Mouse (Mus musculus) thymus, postnatal 0 days (tissue): ENCODE measurements at regions not wholly inside any gene's neighbourhood (a gene's known extent, or its start where the extent isn't known, plus 50 kb on each side); places are given as distances from the start of the nearest gene placed in this dataset.
A peak's percentile ranks its signal among the peaks of the same experiment; 100 is the strongest.

Experiments
- DNase-seq: peaks from one replicate; pipeline ENCODE4 v3.0.0-alpha.2; 2015; ENCODE audit warnings: low spot score

DNA sequence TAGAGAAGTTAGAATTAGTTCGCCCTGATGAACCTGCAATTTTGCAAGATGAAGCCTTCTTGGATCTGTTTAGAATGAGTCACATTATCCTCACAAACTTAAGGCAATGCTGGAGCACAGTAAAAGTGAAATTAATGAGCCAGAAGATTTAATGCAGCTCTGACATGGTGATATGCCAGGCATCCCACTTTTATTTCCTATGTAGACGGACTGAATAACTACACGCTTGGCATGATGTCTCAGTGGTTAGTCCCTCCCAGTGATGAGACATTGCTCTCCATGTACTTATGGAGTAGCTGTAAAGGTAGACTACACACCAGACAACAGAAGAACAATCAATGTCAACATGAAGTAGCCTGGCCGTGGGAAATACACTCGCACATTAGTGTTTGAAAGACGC lies 161.5 kb upstream of the Gm5148 start:
- DNase-seq = no peak

- DNase-seq = no peak
These were observed 158.1 kb upstream of the Gm5148 start for GRCm38 (mm10) chr3:37882417-37882816.

DNA sequence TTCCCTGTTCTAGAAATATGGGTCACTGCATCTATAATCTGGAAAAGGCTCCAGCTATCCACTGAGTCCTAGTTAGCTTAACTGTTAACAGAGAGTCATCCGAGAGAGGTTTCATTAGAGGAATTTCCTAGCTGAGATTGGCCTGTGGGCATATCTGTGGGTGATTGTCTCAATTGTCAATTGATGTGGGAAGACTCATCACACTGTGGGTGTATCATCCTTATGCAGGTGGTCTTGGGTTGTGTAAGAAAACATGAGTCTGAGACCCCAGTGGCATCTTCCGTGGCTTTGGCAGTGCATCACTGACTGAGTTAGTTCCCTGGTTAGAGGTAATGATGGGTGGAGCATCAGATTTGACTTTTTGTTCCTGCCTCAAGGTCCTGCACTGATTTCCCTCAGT lies 156.7 kb upstream of the Gm5148 start:
- no peak for DNase-seq

DNA sequence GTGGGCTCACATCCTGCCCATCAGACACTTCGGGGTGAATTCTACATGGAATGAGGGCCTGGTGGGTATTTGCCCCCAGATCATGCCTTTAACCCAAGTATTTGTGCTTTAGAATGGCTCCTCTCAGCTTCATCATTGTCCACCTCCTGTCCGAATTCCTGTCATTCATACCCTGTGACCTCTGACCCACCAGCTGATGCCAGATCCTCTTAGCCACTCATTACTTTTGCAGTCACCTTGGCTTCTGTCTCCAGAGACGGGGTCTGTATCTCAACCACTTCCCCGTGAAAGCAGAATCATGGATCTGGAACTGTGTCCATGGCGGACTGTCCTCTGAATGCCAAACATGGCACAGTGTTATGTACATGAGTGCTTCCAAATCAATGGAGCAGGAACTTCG lies 154.8 kb upstream of the Gm5148 start:
- DNase-seq = no peak

GRCm38 (mm10) chr3:37876016-37876765 lies 151.9 kb upstream of the Gm5148 start:
- no peak for DNase-seq

- DNase-seq = no peak
These were observed 151.2 kb upstream of the Gm5148 start for GRCm38 (mm10) chr3:37875331-37876015.

GRCm38 (mm10) chr3:37874864-37875263 lies 150.6 kb upstream of the Gm5148 start:
- DNase-seq = no peak

DNA sequence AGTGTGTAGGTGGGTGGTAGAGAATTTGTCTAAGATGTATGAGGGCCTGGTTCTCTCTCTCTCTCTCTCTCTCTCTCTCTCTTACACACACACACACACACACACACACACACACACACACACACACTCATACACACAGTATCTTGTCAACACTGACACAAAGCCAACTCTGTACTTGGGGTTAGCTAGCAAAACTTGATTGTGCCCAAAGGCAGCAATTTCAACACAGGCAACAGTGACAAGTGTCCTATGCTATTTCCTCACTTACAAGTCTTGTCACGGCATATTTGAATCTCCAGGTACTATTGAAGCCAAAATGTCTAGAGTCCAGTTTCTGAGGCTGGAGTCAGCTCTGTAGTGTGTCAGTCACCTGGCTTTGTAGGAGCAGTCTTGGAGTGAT lies 150.1 kb upstream of the Gm5148 start:
- DNase-seq = no peak

DNA sequence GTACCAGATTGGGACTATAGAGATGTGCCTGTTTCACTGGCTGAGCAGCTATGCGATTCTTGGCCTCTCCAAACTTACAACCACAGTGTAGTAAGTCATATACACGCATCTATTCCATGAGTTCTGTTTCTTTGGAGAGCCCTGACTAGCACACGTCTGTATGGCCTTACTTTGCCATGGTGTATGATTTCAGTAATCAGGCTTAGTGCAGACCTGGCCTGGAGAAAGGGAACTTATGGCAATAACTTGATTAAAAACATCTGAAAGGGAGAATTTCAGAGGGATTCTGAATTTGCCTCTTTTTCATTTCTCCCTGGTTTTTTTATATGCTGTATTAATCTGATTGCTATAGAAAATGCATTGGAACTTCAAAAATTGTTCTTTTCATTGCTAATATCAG lies 148.0 kb upstream of the Gm5148 start:
- no peak for DNase-seq

- DNase-seq = no peak
These were observed 146.8 kb upstream of the Gm5148 start for GRCm38 (mm10) chr3:37871076-37871475.

DNA sequence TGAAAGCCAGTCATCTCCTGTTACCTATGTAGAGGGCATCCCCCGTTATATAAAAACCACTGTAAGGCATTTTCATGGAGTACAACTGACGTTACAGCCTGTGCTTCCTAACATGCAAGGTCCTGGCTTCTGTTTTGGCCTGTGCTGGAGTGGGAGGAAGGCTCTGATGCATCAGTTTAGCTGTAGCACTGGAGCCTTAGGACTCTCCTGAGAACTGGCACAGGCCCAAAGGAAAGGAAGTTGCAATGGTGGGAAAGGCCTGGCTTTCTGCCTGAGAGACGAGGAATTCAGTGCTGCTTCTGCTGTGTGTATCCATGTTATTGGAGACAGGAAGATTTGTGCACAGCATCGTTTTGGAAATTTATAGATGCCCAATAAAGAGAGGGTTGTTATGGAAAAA lies 144.2 kb upstream of the Gm5148 start:
- DNase-seq = no peak

DNA sequence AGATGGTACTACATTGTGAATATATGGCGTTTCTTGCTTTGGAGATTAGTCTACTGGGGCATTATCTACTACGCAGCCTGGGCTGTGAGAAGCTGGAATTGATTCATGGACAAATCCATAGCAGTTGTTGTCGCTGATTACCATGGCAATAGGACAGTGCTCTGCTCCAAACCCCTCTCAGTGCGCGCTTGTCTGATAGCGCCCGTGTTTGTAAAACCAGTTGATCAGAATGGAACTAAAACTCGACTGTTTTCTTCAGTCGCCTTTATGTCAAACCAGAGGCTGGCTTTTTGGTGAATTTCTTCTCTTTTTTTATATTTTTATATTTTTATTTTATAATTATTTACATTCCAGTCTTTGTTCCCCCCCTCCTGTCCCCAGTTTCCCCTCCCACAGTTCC lies 138.5 kb upstream of the Gm5148 start:
- DNase-seq = no peak

DNA sequence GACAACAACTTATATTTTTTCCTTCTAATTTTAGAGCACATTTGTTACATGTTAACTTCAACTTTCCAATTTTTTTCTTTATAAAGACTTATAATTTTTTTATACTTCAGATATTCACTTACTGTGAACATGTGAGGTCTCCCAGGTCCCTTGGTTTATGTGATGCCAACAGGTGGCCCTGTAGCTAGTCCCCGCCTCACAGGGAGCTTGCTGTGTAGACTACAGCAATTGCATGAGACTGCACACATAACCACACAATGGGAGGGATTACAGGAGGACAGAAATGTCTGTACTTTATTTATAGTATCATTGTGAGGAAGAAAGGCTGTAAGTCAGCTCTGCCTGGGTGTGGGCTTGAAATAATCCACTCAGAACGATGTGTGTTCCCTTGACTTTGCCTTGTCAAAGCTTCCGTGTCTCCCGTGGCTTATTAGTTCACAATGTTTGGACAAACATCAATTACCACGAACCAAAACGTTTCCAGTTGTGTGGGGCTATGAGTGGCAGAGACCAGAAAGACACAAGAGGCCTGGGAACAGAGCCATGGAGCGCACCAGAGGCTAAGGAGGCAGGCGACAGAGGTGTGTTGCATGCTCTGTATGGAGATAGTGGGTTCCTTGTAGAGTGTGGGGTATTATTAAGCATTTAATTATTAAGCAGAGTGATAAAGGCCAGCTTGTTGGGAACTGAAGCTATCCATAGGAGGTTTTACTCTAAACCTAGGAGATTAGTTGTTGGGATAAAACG lies 136.6 kb upstream of the Gm5148 start:
- no peak for DNase-seq

DNA sequence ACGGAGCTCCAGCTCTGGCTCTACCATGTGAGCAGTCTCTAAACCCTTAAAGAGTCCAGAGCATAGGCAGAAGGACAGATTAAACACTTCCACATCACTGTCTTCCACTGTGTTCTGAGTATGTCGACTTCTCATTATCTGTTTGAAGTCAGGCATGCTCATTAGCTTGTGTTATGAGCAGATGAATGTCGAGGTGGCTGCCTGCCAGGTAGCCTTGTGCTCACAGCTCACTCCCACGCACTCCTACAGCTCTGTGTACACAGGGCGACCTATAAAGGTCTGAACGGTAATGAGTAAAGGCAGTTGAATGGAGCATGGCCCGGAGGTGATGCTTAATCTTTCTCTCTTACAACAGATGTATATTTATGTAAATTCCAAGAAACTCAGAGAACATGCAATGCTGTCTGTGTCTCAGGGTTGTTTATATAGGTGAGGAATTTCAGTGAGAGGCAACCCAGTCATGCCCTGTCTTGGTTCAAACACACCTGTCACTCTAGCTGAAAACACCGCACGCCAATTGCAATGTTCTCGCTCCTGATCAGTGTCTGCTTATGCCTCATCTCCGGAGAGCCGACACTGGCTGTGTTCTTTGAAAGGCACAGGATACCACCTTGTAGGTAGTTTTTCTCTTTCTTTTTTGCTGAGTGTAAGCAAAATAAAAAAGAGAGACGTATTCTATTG lies 135.9 kb upstream of the Gm5148 start:
- DNase-seq = no peak

GRCm38 (mm10) chr3:37858624-37859302 lies 134.5 kb upstream of the Gm5148 start:
- no peak for DNase-seq

DNA sequence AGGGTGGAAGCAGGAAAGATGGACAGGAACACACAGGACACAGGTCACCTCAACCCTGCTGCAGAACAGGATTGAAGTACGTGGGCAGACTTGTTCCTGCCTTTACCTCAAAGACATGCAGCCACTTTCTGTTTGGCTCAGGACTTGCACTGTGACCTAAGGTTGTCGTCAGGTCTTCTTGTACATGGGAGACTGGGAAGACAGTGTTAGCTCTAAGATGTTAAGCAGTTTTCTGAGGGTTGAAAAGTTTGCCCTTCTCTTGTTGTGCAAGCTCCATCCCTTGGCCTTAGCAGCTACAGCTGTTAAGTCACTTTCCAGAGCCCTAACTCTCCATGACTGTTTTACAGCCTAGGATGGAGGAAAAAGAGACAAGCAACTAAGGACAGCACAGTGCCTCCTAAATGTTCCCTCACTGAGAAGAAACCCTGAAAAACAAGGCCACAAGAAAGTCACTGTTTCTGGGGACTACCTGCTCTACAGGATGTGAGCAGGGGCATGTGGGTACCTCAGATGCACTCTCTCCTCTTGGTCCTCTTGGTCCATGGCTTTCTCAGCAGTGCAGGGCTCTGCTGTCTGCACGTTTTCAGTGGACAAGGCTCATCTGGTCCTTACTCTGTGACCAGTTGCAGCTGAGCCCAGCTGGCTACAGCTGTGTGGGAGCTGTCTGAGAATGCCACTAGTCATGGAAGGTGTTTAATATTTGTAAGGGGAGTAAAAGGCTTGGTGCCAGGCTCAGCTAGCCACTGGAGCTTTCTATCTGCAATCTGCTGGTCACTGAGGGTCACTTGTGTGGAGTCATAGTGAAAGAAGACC lies 122.1 kb upstream of the Gm5148 start:
- peak; percentile 15 for DNase-seq

DNA sequence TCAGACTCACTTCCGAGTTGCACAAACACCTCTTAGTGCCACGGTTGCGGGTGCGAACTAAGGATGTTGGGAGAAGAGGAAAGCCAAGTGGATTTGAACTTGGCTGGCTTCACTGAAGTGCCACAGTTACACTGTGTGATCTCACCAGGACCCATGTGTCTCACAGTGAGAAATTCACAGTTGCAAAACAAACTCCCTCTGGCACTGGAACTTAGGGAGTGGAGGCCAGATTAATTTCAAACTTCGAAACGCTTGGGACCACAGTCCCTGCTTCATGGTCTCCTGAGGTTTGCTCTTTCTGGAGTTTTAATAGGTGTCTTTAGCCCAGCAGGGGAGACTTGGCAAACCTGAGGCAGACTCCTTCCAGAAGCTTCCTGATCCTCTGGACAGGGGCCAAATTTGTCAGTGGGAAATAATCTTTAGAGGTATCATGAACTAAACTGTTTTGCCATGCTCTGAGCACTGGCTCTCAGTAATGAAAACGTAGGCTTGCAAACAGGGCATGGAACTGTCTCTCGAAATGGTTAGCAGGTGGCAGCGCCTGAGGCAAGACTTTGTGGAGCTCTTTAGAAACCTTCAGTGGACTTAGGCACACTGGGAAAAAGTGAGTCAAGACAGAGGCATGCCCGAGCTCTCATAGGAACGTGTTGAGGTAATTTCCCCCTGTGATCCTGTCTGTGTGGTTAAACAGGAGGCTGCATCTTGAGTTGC lies 121.2 kb upstream of the Gm5148 start:
- DNase-seq = no peak

GRCm38 (mm10) chr3:37844731-37845312 lies 120.5 kb upstream of the Gm5148 start:
- no peak for DNase-seq

DNA sequence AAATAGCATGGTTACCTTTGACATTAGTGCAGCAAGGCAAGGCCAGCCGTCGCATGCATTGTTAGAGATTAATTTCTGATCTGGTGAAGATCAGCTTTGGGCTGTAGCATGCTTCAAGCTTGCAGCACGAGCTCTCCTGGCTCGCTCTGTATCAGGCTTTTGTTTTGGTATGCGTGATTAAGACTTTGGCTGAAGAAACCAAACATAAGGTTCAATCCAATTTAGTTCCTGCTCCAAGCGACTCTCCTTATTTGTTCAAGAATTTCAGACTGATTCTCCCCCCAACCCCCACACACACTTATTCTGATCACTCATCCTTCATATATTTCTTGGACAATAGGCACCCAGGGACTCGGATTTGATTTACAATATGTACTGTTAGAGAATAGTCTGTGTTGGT lies 118.0 kb upstream of the Gm5148 start:
- DNase-seq = no peak
